Mouse (Mus musculus): ENCODE measurements around the gene Matn4.

- TF ChIP-seq CTCF (IDR thresholded peaks at IDR 0.05; ENCODE audit: borderline replicate concordance, extremely low read depth, insufficient read depth, insufficient read length) (no peak), POLR2A (IDR thresholded peaks at IDR 0.05; ENCODE audit: borderline replicate concordance, extremely low read depth, insufficient read depth, insufficient read length, poor library complexity, severe bottlenecking) (no peak)
These were observed 36.2 kb upstream of the Matn4 start for GRCm38 (mm10) chr2:164441155-164441554.

Data from brain, embryonic 14.5 days (tissue).